Mouse (Mus musculus) kidney, adult 2 months (tissue): ENCODE measurements around the gene Ttc34. TPM values are rescaled to one million over a fixed set of nuclear protein-coding genes. Genes with fewer than 3 reads are reported as not detected.

Experiments used
- DNase-seq: peaks from one replicate; pipeline ENCODE4 v3.0.0; 2021
- H3K27ac ChIP-seq: fragments of 200-500 bp; 2 replicates; pipeline ENCODE4 v1.5.1; 2012; ENCODE audit warnings: low read depth, low read length, control low read depth, inconsistent platforms; ENCODE audit not compliant: insufficient read depth
- H3K27me3 ChIP-seq: fragments of 200-500 bp; replicated peaks from 2 replicates; pipeline ENCODE4 v1.6.1; 2012; ENCODE audit warnings: mild to moderate bottlenecking, moderate library complexity, low read length, inconsistent platforms; ENCODE audit not compliant: control insufficient read depth, insufficient read depth
- H3K36me3 ChIP-seq: fragments of 200-500 bp; 2 replicates; pipeline ENCODE4 v1.6.1; 2012; ENCODE audit warnings: mild to moderate bottlenecking, moderate library complexity, low read length, inconsistent platforms; ENCODE audit not compliant: control insufficient read depth, insufficient read depth
- H3K4me1 ChIP-seq: fragments of 200-500 bp; 2 replicates; pipeline ENCODE4 v1.6.1; 2011; ENCODE audit warnings: low read length; ENCODE audit not compliant: control insufficient read depth, insufficient read depth
- H3K4me3 ChIP-seq: fragments of 200-500 bp; 2 replicates; pipeline ENCODE4 v1.5.1; 2011; ENCODE audit warnings: mild to moderate bottlenecking, low read depth, low read length, control low read depth; ENCODE audit not compliant: insufficient read depth
- CTCF ChIP-seq: fragments of 200-500 bp; conservative IDR thresholded peaks from 2 replicates; pipeline ENCODE4 v1.5.1; 2011; ENCODE audit warnings: low read depth, mild to moderate bottlenecking, control low read depth, low read length, moderate library complexity, mixed read lengths; ENCODE audit not compliant: insufficient read depth, insufficient read length
- POLR2A ChIP-seq: fragments of 200-500 bp; IDR thresholded peaks from one replicate; pipeline ENCODE4 v1.6.1; 2011; ENCODE audit warnings: low read depth, low read length, control low read depth
- WGBS: fragments of 180-500 bp; shearing (Covaris S2); methylation state at CpG from one replicate; pipeline ENCODE4 v1.1.7; 2018; 5-methylcytosine and 5-hydroxymethylcytosine counted together
- polyA plus RNA-seq: library from polyadenylated mRNA; depleted of rRNA; stranded (reverse); fragments of >200 nt; gene quantifications from 2 replicates; pipeline ENCODE4 v1.2.3, GENCODE M21; 2012

The Ttc34 gene
- polyA plus RNA-seq, 1 experiment: not detected

- WGBS: 84% methylated on average over 10 of the region's 10 CpGs
- Histone ChIP-seq H3K36me3 (no peaks in the 10 kb centered on the region), H3K4me3 (no peak overlapping the region), H3K27me3 (no peaks in the 10 kb centered on the region; the same call in 1 of the 2 replicates), H3K27ac (no peak overlapping the region), H3K4me1 (no peaks in the 10 kb centered on the region)
- TF ChIP-seq CTCF: no peak
- TF ChIP-seq POLR2A: no peak
- DNase-seq: no peak
These were observed 20.3 kb downstream of the Ttc34 start for GRCm38 (mm10) chr4:154857366-154858240.

GRCm38 (mm10) chr4:154858601-154859000 is 21.3 kb downstream of the Ttc34 start:
- DNase-seq: no peak
- Histone ChIP-seq H3K27me3 (no peaks in the 10 kb centered on the region; the same call in 1 of the 2 replicates), H3K4me3 (no peak overlapping the region), H3K4me1 (no peaks in the 10 kb centered on the region), H3K36me3 (no peaks in the 10 kb centered on the region), H3K27ac (no peak overlapping the region)
- 80% methylated on average over 3 of the region's 3 CpGs for WGBS
- no peak for TF ChIP-seq POLR2A
- no peak for TF ChIP-seq CTCF

GRCm38 (mm10) chr4:154861967-154862366 is 24.7 kb downstream of the Ttc34 start:
- DNase-seq: no peak
- TF ChIP-seq CTCF: no peak
- TF ChIP-seq POLR2A: no peak
- Histone ChIP-seq H3K4me3 (no peak overlapping the region), H3K36me3 (no peaks in the 10 kb centered on the region), H3K27me3 (no peaks in the 10 kb centered on the region), H3K27ac (no peak overlapping the region), H3K4me1 (no peaks in the 10 kb centered on the region)
- WGBS: 80% methylated on average over 5 of the region's 5 CpGs

GRCm38 (mm10) chr4:154863436-154863935 is 26.2 kb downstream of the Ttc34 start:
- 86% methylated on average over 3 of the region's 3 CpGs for WGBS
- Histone ChIP-seq H3K4me1 (no peaks in the 10 kb centered on the region), H3K27ac (no peak overlapping the region), H3K36me3 (no peaks in the 10 kb centered on the region), H3K4me3 (no peak overlapping the region), H3K27me3 (no peaks in the 10 kb centered on the region)
- no peak for DNase-seq
- TF ChIP-seq POLR2A: no peak
- TF ChIP-seq CTCF: no peak

GRCm38 (mm10) chr4:154864271-154864771 is 27.1 kb downstream of the Ttc34 start:
- H3K27me3 ChIP-seq: no peaks in the 10 kb centered on the region
- no peaks in the 10 kb centered on the region for H3K4me1 ChIP-seq
- no peak overlapping the region for H3K27ac ChIP-seq
- H3K4me3 ChIP-seq: peak overlapping the region; percentile 41
- no peak for TF ChIP-seq POLR2A
- peak; percentile 47 for TF ChIP-seq CTCF
- peak; percentile 94 for DNase-seq
- WGBS: 2% methylated on average over 18 of the region's 18 CpGs
- H3K36me3 ChIP-seq: no peaks in the 10 kb centered on the region

- no peak for DNase-seq
- Histone ChIP-seq H3K36me3 (no peaks in the 10 kb centered on the region), H3K4me3 (no peak overlapping the region), H3K27ac (no peak overlapping the region), H3K27me3 (no peaks in the 10 kb centered on the region), H3K4me1 (no peaks in the 10 kb centered on the region)
- 85% methylated on average over 18 of the region's 18 CpGs for WGBS
- TF ChIP-seq POLR2A (no peak), CTCF (no peak)
These were observed 27.9 kb downstream of the Ttc34 start for GRCm38 (mm10) chr4:154864961-154865760.

- TF ChIP-seq POLR2A (no peak), CTCF (no peak)
- DNase-seq: no peak
- 86% methylated on average over 5 of the region's 5 CpGs for WGBS
- Histone ChIP-seq H3K36me3 (no peaks in the 10 kb centered on the region), H3K27me3 (no peaks in the 10 kb centered on the region), H3K4me3 (no peak overlapping the region), H3K4me1 (no peaks in the 10 kb centered on the region), H3K27ac (no peak overlapping the region)
These were observed 29.1 kb downstream of the Ttc34 start for GRCm38 (mm10) chr4:154866391-154866790.
